Mouse (Mus musculus): ENCODE measurements around the gene Jhy. TPM values are rescaled to one million over a fixed set of nuclear protein-coding genes. Genes with fewer than 3 reads are reported as not detected.

The Jhy gene
- polyA plus RNA-seq, 1 experiment from 2014 or later: 0.05 TPM

GRCm38 (mm10) chr9:40908411-40908810, 55.5 kb downstream of the Jhy start:
- H3K27me3 ChIP-seq (replicated peaks; ENCODE audit: low read depth, poor library complexity, severe bottlenecking): no peaks in the 10 kb centered on the region

GRCm38 (mm10) chr9:40907413-40907812, 56.5 kb downstream of the Jhy start:
- DNase-seq (ENCODE audit: low spot score): peak; percentile 12
- no peak overlapping the region for H3K4me3 ChIP-seq
- peaks cover 16% of the 10 kb centered on the region for H3K4me1 ChIP-seq
- 28% methylated on average over 8 of the region's 8 CpGs for WGBS
- H3K27me3 ChIP-seq (replicated peaks; ENCODE audit: low read depth, poor library complexity, severe bottlenecking): no peaks in the 10 kb centered on the region
- H3K9me3 ChIP-seq: no peaks in the 10 kb centered on the region
- no peaks in the 10 kb centered on the region for H3K36me3 ChIP-seq (replicated peaks)
- H3K27ac ChIP-seq (replicated peaks): no peak overlapping the region

More at GRCm38 (mm10) chr9:40908411-40908810, 55.5 kb downstream of the Jhy start:
- no peak overlapping the region for H3K27ac ChIP-seq (replicated peaks)
- H3K4me3 ChIP-seq: no peak overlapping the region
- WGBS: 63% methylated on average over 8 of the region's 8 CpGs
- no peak for DNase-seq (ENCODE audit: low spot score)
- H3K36me3 ChIP-seq (replicated peaks): no peaks in the 10 kb centered on the region
- peaks cover 16% of the 10 kb centered on the region for H3K4me1 ChIP-seq
- no peaks in the 10 kb centered on the region for H3K9me3 ChIP-seq

- no peak overlapping the region for H3K4me3 ChIP-seq
- H3K27me3 ChIP-seq (replicated peaks; ENCODE audit: low read depth, poor library complexity, severe bottlenecking): peaks cover 49% of the 10 kb centered on the region
- no peaks in the 10 kb centered on the region for H3K9me3 ChIP-seq
- H3K36me3 ChIP-seq (replicated peaks): no peaks in the 10 kb centered on the region
- 80% methylated on average over 6 of the region's 6 CpGs for WGBS
- H3K27ac ChIP-seq (replicated peaks): no peak overlapping the region
- H3K4me1 ChIP-seq: no peaks in the 10 kb centered on the region
- DNase-seq (ENCODE audit: low spot score): no peak
These were observed 71.5 kb downstream of the Jhy start for GRCm38 (mm10) chr9:40892456-40892855.

- H3K9me3 ChIP-seq: no peaks in the 10 kb centered on the region
- H3K4me3 ChIP-seq: no peak overlapping the region
- no peaks in the 10 kb centered on the region for H3K36me3 ChIP-seq (replicated peaks)
- no peak overlapping the region for H3K27ac ChIP-seq (replicated peaks)
- no peak for DNase-seq (ENCODE audit: low spot score)
- H3K27me3 ChIP-seq (replicated peaks; ENCODE audit: low read depth, poor library complexity, severe bottlenecking): peaks cover 69% of the 10 kb centered on the region
- 63% methylated on average over 12 of the region's 12 CpGs for WGBS
- no peaks in the 10 kb centered on the region for H3K4me1 ChIP-seq
These were observed 74.5 kb downstream of the Jhy start for GRCm38 (mm10) chr9:40889389-40889788.

GRCm38 (mm10) chr9:40885669-40886068, 78.2 kb downstream of the Jhy start:
- 42% methylated on average over 10 of the region's 10 CpGs for WGBS
- no peak for DNase-seq (ENCODE audit: low spot score)
- Histone ChIP-seq H3K9me3 (no peaks in the 10 kb centered on the region), H3K27ac (replicated peaks) (no peak overlapping the region), H3K27me3 (replicated peaks; ENCODE audit: low read depth, poor library complexity, severe bottlenecking) (peaks cover 96% of the 10 kb centered on the region), H3K4me1 (no peaks in the 10 kb centered on the region), H3K4me3 (no peak overlapping the region), H3K36me3 (replicated peaks) (no peaks in the 10 kb centered on the region)

- Histone ChIP-seq H3K4me1 (peaks cover 20% of the 10 kb centered on the region), H3K27ac (replicated peaks) (no peak overlapping the region), H3K36me3 (replicated peaks) (no peaks in the 10 kb centered on the region), H3K9me3 (no peaks in the 10 kb centered on the region), H3K4me3 (no peak overlapping the region), H3K27me3 (replicated peaks; ENCODE audit: low read depth, poor library complexity, severe bottlenecking) (peaks cover 100% of the 10 kb centered on the region)
- WGBS: under 1% methylated on average over 14 of the region's 14 CpGs
- peak; percentile 46 for DNase-seq (ENCODE audit: low spot score)
These were observed 84.9 kb downstream of the Jhy start for GRCm38 (mm10) chr9:40878998-40879397.

- no peaks in the 10 kb centered on the region for H3K9me3 ChIP-seq
- H3K36me3 ChIP-seq (replicated peaks): no peaks in the 10 kb centered on the region
- peak; percentile 50 for DNase-seq (ENCODE audit: low spot score)
- WGBS: 1% methylated on average over 32 of the region's 32 CpGs
- H3K27ac ChIP-seq (replicated peaks): no peak overlapping the region
- peaks cover 100% of the 10 kb centered on the region for H3K27me3 ChIP-seq (replicated peaks; ENCODE audit: low read depth, poor library complexity, severe bottlenecking)
- no peak overlapping the region for H3K4me3 ChIP-seq
- peaks cover 22% of the 10 kb centered on the region for H3K4me1 ChIP-seq
These were observed 85.5 kb downstream of the Jhy start for GRCm38 (mm10) chr9:40878291-40878945.

GRCm38 (mm10) chr9:40877881-40878235, 86.1 kb downstream of the Jhy start:
- under 1% methylated on average over 29 of the region's 29 CpGs for WGBS
- DNase-seq (ENCODE audit: low spot score): peak; percentile 65

GRCm38 (mm10) chr9:40877146-40877880, 86.6 kb downstream of the Jhy start:
- Histone ChIP-seq H3K27ac (replicated peaks) (no peak overlapping the region), H3K4me3 (peak overlapping the region; percentile 36), H3K9me3 (no peaks in the 10 kb centered on the region), H3K36me3 (replicated peaks) (no peaks in the 10 kb centered on the region), H3K4me1 (peaks cover 22% of the 10 kb centered on the region), H3K27me3 (replicated peaks; ENCODE audit: low read depth, poor library complexity, severe bottlenecking) (peaks cover 100% of the 10 kb centered on the region)
- no peak for DNase-seq (ENCODE audit: low spot score)
- WGBS: 2% methylated on average over 42 of the region's 42 CpGs

More at GRCm38 (mm10) chr9:40877881-40878235, 86.1 kb downstream of the Jhy start:
- peaks cover 100% of the 10 kb centered on the region for H3K27me3 ChIP-seq (replicated peaks; ENCODE audit: low read depth, poor library complexity, severe bottlenecking)
- H3K9me3 ChIP-seq: no peaks in the 10 kb centered on the region
- H3K4me1 ChIP-seq: peaks cover 22% of the 10 kb centered on the region
- H3K36me3 ChIP-seq (replicated peaks): no peaks in the 10 kb centered on the region
- H3K4me3 ChIP-seq: peak overlapping the region; percentile 36
- H3K27ac ChIP-seq (replicated peaks): no peak overlapping the region

DNA sequence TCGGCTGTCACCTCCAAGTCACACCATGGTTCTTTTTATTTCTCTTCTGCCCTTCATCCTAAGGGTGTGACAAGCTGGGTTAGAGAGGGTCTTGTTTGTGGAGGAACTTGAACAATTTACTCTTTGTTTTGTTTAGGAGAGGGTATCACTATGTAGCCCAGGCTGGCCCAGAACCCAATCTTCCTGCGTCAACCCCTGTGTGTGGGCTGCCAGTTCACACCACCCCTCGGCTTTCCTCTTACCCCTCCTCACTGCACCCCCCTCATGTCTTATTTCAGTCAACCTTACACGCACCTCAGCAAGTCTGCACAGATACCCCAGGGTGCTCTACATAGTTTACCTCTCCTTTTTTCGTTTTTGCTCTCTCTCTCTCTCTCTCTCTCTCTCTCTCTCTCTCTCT, 87.2 kb downstream of the Jhy start:
- WGBS: 5% methylated on average over 5 of the region's 5 CpGs

GRCm38 (mm10) chr9:40876164-40876563, 87.8 kb downstream of the Jhy start:
- peak; percentile 61 for DNase-seq (ENCODE audit: low spot score)
- H3K4me1 ChIP-seq: peaks cover 32% of the 10 kb centered on the region
- WGBS: 1% methylated on average over 29 of the region's 29 CpGs

More for the DNA sequence above, 87.2 kb downstream of the Jhy start:
- Histone ChIP-seq H3K27ac (replicated peaks) (no peak overlapping the region), H3K27me3 (replicated peaks; ENCODE audit: low read depth, poor library complexity, severe bottlenecking) (peaks cover 100% of the 10 kb centered on the region), H3K4me3 (no peak overlapping the region), H3K4me1 (peaks cover 27% of the 10 kb centered on the region), H3K9me3 (no peaks in the 10 kb centered on the region), H3K36me3 (replicated peaks) (no peaks in the 10 kb centered on the region)
- DNase-seq (ENCODE audit: low spot score): peak; percentile 20

DNA sequence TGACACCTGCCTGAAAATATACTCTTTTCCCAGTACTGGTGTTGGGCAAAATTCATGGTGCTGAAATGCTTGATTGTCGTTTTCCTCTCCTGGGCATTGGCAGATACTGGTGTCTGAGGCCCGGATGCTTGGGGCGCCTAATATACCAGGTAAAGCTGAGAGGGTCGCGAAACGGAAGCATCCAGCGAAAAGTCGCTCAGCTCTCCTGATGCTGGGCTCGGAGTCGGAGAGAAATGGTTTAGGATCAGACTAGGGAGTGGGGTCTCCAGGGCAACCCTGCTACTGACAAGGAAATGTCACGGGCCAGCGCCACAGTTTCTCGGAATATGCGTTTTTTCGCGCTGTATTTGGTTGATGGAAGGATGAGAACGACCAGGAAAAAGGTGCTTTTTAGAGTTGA, 88.5 kb downstream of the Jhy start:
- H3K27ac ChIP-seq (replicated peaks): no peak overlapping the region
- no peaks in the 10 kb centered on the region for H3K36me3 ChIP-seq (replicated peaks)
- H3K4me1 ChIP-seq: peaks cover 33% of the 10 kb centered on the region
- H3K4me3 ChIP-seq: no peak overlapping the region
- no peaks in the 10 kb centered on the region for H3K9me3 ChIP-seq
- peak; percentile 31 for DNase-seq (ENCODE audit: low spot score)
- peaks cover 99% of the 10 kb centered on the region for H3K27me3 ChIP-seq (replicated peaks; ENCODE audit: low read depth, poor library complexity, severe bottlenecking)
- WGBS: 2% methylated on average over 17 of the region's 17 CpGs

More at GRCm38 (mm10) chr9:40876164-40876563, 87.8 kb downstream of the Jhy start:
- Histone ChIP-seq H3K27me3 (replicated peaks; ENCODE audit: low read depth, poor library complexity, severe bottlenecking) (peaks cover 100% of the 10 kb centered on the region), H3K27ac (replicated peaks) (no peak overlapping the region), H3K36me3 (replicated peaks) (no peaks in the 10 kb centered on the region), H3K4me3 (no peak overlapping the region), H3K9me3 (no peaks in the 10 kb centered on the region)

- H3K9me3 ChIP-seq: no peaks in the 10 kb centered on the region
- no peak overlapping the region for H3K4me3 ChIP-seq
- DNase-seq (ENCODE audit: low spot score): peak; percentile 15
- peaks cover 99% of the 10 kb centered on the region for H3K27me3 ChIP-seq (replicated peaks; ENCODE audit: low read depth, poor library complexity, severe bottlenecking)
- no peak overlapping the region for H3K27ac ChIP-seq (replicated peaks)
- no peaks in the 10 kb centered on the region for H3K36me3 ChIP-seq (replicated peaks)
- H3K4me1 ChIP-seq: peaks cover 33% of the 10 kb centered on the region
- WGBS: 3% methylated on average over 4 of the region's 4 CpGs
These were observed 89.0 kb downstream of the Jhy start for GRCm38 (mm10) chr9:40874961-40875360.
